Mouse (Mus musculus) G1E (cell line): Measurements from ENCODE around the gene Sprr3. TPM values are rescaled to one million over a fixed set of nuclear protein-coding genes. Genes with fewer than 3 reads are reported as not detected.

Experiments
- ATAC-seq: 2 replicates; pipeline ENCODE4 v1.8.0; 2016; ENCODE audit warnings: mild to moderate bottlenecking; ENCODE audit not compliant: insufficient number of reproducible peaks, poor library complexity, low FRiP score, severe bottlenecking; ENCODE audit errors: extremely low read depth
- DNase-seq: peaks from one replicate; pipeline ENCODE4 v3.0.0; 2012; ENCODE audit warnings: low spot score
- H3K27me3 ChIP-seq: 2 replicates; pipeline ENCODE4 v1.6.1; 2012; ENCODE audit warnings: mild to moderate bottlenecking, low read length, inconsistent platforms; ENCODE audit not compliant: insufficient read depth
- H3K36me3 ChIP-seq: replicated peaks from 2 replicates; pipeline ENCODE3; 2012; ENCODE audit warnings: mild to moderate bottlenecking, inconsistent platforms
- H3K4me1 ChIP-seq: 2 replicates; pipeline ENCODE4 v1.6.1; 2012; ENCODE audit warnings: low read depth, low read length, inconsistent platforms, mixed read lengths; ENCODE audit not compliant: insufficient read depth
- H3K4me3 ChIP-seq: 2 replicates; pipeline ENCODE4 v1.5.1; 2012; ENCODE audit warnings: low read depth, mild to moderate bottlenecking, inconsistent platforms, low read length, moderate library complexity, mixed read lengths
- H3K9me3 ChIP-seq: replicated peaks from 2 replicates; pipeline ENCODE4 v1.6.1; 2012; ENCODE audit warnings: inconsistent platforms
- CTCF ChIP-seq: IDR thresholded peaks from 2 replicates; pipeline ENCODE4 v1.5.1; 2012; ENCODE audit warnings: low read depth, low read length, inconsistent platforms, mixed read lengths
- GATA1 ChIP-seq: IDR thresholded peaks from 2 replicates; pipeline ENCODE4 v1.6.1; 2012; ENCODE audit warnings: borderline replicate concordance, low read length, inconsistent platforms, mixed read lengths
- GATA2 ChIP-seq: IDR thresholded peaks from 2 replicates; pipeline ENCODE4 v1.6.1; 2012; ENCODE audit warnings: low read depth, low read length, inconsistent platforms, borderline replicate concordance
- POLR2AphosphoS5 ChIP-seq: IDR thresholded peaks from 2 replicates; pipeline ENCODE4 v1.6.1; 2012; ENCODE audit warnings: low read depth, low read length, inconsistent platforms; ENCODE audit not compliant: insufficient replicate concordance
- TAL1 ChIP-seq: conservative IDR thresholded peaks from 2 replicates; pipeline ENCODE4 v1.6.1; 2012; ENCODE audit warnings: low read depth, low read length, inconsistent platforms, mixed read lengths
- polyA plus RNA-seq: library from polyadenylated mRNA; stranded (reverse); fragments of >175 nt; gene quantifications from 2 replicates; pipeline ENCODE4 v1.2.3, GENCODE M21; 2012
- total RNA-seq, 2 experiments: library from RNA; stranded (forward) in 1 of 2; stranded (reverse) in 1 of 2; fragments of 200-1000 nt in 1 of 2; fragments of >200 nt in 1 of 2; fragmentation: Nextera tagmentation in 1 of 2; gene quantifications; 2 replicates each; pipeline ENCODE4 v1.2.3; 2014 to 2017

Gene Sprr3
- total and polyA plus RNA-seq, 3 experiments, result 0.11 TPM; not detected in 2

DNA sequence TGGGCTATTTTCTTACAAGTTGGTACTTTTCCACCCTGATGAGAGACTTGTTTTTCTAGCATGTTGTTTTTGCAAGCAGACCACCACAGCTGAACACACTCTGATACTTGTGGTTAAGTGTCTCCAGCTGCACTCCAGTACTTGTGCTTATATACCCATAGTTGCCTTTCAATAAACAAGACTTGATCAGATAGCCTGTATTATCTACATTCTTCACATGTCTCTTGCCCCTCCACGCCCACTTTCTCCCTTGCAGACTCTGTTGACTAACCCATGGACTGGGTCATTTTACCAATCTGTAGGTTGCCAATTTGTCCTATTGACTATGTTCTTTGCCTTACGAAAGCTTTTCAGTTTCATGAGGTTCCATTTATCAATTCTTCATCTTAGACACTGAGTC is 11.6 kb upstream of the Sprr3 start:
- no peaks in the 10 kb centered on the region for H3K27me3 ChIP-seq
- H3K4me3 ChIP-seq, result no peak overlapping the region
- no peaks in the 10 kb centered on the region for H3K4me1 ChIP-seq
- H3K9me3 ChIP-seq, result no peaks in the 10 kb centered on the region
- no peak for DNase-seq
- H3K36me3 ChIP-seq, result no peaks in the 10 kb centered on the region
- ATAC-seq, result no peak
- TF ChIP-seq POLR2AphosphoS5, result no peak
- TF ChIP-seq CTCF, result no peak
- no peak for TF ChIP-seq TAL1
- TF ChIP-seq GATA2, result no peak
- TF ChIP-seq GATA1, result no peak

GRCm38 (mm10) chr3:92467424-92467823 is 8.9 kb upstream of the Sprr3 start:
- TF ChIP-seq CTCF (no peak), TAL1 (no peak), GATA1 (no peak), POLR2AphosphoS5 (no peak), GATA2 (no peak)
- Histone ChIP-seq H3K4me3 (no peak overlapping the region), H3K36me3 (no peaks in the 10 kb centered on the region), H3K27me3 (no peaks in the 10 kb centered on the region), H3K4me1 (no peaks in the 10 kb centered on the region), H3K9me3 (no peaks in the 10 kb centered on the region)
- ATAC-seq, result no peak
- DNase-seq, result no peak

DNA sequence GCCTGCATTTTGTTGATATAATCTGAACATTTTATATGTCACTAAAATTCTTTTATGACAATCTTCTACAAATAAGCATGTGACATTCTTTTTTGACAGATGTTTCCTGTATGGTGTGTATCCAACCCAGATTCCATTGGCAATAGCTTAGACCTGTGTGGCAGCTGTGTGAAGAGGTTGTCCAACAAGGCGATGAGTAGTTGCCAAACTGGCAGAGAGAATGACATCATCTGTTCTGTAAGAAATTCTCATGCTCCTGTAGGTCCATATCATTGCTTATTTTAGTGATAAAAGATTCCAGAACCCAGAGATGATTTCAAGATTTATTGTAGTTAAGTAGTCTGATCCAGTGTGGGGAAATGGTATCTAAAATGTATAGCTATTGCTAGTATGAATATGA is 8.1 kb upstream of the Sprr3 start:
- no peak for ATAC-seq
- H3K9me3 ChIP-seq, result no peaks in the 10 kb centered on the region
- H3K36me3 ChIP-seq, result no peaks in the 10 kb centered on the region
- no peaks in the 10 kb centered on the region for H3K27me3 ChIP-seq
- H3K4me1 ChIP-seq, result no peaks in the 10 kb centered on the region
- DNase-seq, result no peak
- H3K4me3 ChIP-seq, result no peak overlapping the region
- TF ChIP-seq GATA2 (no peak), CTCF (no peak), TAL1 (no peak), GATA1 (no peak), POLR2AphosphoS5 (no peak)

- TF ChIP-seq GATA1 (no peak), CTCF (no peak), GATA2 (no peak), POLR2AphosphoS5 (no peak), TAL1 (no peak)
- Histone ChIP-seq H3K4me3 (no peak overlapping the region), H3K27me3 (no peaks in the 10 kb centered on the region), H3K9me3 (peaks cover 2% of the 10 kb centered on the region; the same call in 1 of the 2 replicates), H3K4me1 (no peaks in the 10 kb centered on the region), H3K36me3 (no peaks in the 10 kb centered on the region)
- no peak for ATAC-seq
- no peak for DNase-seq
Measured at GRCm38 (mm10) chr3:92455151-92455550, 3.4 kb downstream of the Sprr3 start.

- Histone ChIP-seq H3K36me3 (no peaks in the 10 kb centered on the region), H3K27me3 (no peaks in the 10 kb centered on the region), H3K4me1 (no peaks in the 10 kb centered on the region), H3K9me3 (no peaks in the 10 kb centered on the region), H3K4me3 (no peak overlapping the region)
- DNase-seq (no peak), ATAC-seq (no peak)
- TF ChIP-seq GATA2 (no peak), GATA1 (no peak), TAL1 (no peak), POLR2AphosphoS5 (no peak), CTCF (no peak)
Measured at GRCm38 (mm10) chr3:92440177-92440576, 18.3 kb downstream of the Sprr3 start.

- no peaks in the 10 kb centered on the region for H3K4me1 ChIP-seq
- H3K4me3 ChIP-seq, result no peak within 1 kb of the TSS
- no peak for ATAC-seq
- no peaks in the 10 kb centered on the region for H3K27me3 ChIP-seq
- no peaks in the 10 kb centered on the region for H3K36me3 ChIP-seq
- TF ChIP-seq CTCF (no peak), TAL1 (no peak), GATA1 (no peak), POLR2AphosphoS5 (no peak), GATA2 (no peak)
- no peaks in the 10 kb centered on the region for H3K9me3 ChIP-seq
- no peak for DNase-seq
Measured at GRCm38 (mm10) chr3:92438689-92439088, 19.8 kb downstream of the Sprr3 start, which contains the start of gene Sprr1b. Sprr1b (minus strand) TSS chr3:92438789.
